Mouse (Mus musculus) central nervous system, embryonic 14 days (tissue): Measurements from ENCODE around the gene Polm. TPM values are rescaled to one million over a fixed set of nuclear protein-coding genes. Genes with fewer than 3 reads are reported as not detected.

Source experiments
- polyA plus RNA-seq: library from polyadenylated mRNA; depleted of rRNA; stranded (reverse); fragments of >200 nt; gene quantifications from 2 replicates; pipeline ENCODE4 v1.2.3, GENCODE M21; 2012; rRNA removed

Gene Polm
- 20.6 and 21.3 TPM in 2 replicates for polyA plus RNA-seq

GRCm38 (mm10) chr11:5837251-5838246, at the start of gene Polm:
Polm (minus strand) TSS chr11:5838016.

DNA sequence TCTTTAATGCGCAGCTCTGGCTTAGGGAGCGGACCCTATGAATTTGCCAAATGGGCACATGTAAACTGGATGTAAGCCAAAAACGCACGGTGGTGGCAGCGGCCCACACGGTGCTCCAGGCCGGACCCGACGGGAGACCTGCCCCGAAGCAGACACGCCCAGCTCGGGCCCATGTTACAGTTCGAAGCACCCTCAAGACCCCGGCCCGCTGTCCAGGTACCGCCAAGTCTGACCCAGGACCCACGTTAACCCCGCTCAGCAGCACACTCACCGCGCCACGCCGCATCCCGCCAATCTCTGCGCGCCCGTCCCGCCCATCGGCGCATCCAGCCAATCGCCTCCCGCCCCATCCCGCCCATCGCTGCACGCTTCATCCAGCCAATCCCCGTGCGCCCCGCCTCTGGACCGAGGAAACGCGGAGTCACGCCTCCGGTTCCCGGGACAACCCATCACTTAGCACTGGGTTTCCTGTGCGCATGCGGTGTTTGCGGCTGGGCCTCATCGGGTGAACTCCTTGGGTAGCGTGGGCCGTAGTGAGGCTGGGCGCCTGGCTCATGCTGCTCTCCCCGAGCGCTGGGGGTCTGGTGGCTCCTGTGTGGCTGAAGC, 40.2 kb upstream of the Polm start, which contains the start of gene Pold2:
Pold2 (minus strand) TSS at position 372 of the 606 bp plus-strand sequence.

DNA sequence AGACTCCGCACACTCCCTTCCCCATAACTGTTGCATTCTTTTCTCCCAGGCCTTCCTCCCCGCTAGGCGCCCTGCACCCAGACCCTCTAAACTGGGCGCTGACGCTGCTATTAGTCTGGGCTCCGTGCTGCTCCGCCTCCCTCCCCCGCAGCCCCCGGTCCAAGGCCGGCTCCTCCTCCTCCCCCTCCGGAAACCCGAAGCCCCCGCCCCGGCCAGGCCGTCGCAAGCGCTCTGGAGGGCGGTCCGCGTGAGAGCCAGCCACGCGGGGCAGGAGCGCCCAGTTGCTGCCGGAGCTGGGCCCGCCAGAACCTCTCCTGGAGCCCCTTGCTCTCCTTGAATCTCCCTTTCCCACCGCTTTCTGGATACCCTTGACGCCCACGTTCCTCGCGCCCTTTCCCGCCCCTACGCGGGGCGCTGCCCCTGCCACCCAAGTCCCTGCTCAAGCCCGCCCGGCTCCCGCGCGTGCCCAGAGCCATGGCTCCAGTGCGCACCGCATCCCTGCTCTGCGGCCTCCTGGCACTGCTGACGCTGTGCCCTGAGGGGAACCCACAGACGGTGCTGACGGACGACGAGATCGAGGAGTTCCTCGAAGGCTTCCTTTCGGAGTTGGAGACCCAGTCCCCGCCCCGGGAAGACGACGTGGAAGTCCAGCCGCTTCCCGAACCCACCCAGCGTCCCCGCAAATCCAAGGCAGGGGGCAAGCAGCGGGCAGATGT, 24.0 kb upstream of the Polm start, which contains the start of gene Aebp1:
Aebp1 (plus strand) TSS at position 270 of the 716 bp plus-strand sequence.

GRCm38 (mm10) chr11:5803551-5803981, 34.2 kb downstream of the Polm start, which contains the start of gene Pgam2:
Pgam2 (minus strand) TSS chr11:5803733.

DNA sequence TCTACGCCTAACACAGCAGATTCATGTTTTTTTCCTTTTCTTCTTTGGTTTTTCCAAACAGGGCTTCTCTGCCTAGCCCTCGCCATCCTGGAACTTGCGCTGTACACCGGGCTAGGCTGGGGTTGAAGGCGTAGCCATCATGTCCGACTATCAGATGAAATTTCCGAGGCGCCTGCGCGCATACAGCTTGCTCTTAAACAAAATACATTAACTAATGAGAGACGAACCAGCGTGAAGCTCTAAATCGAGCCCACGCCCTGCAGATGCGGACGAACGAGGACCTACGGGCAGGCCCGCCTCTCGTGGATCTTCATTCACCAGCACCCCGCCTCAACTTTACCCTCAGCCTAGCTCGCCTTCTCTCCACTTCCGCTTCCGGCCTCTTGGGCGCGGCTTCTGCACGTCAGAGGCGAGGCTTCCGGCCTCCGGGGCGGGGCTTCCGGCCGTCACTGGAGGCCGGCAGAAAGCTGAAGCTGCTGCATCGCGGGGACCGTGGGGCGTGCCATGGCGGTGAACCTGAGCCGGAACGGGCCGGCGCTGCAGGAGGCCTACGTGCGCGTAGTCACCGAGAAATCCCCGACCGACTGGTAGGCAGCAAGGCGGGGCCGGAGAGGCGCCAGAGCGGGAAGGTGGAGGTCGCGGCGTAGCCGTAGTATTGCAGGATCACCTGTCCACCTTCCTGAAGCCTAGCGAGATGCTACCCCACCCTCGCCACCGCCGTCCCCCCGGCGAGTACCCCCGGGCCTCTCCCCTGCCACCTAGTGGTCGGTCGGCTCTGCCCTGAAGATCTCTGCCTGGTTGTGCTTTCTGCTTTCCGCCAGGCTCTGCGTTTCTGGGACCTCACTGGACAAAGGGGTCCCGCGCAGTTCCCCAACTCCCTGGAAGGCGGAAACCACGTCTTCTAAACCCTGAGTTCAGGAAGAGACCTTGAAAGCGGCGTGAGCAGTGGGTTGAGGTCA, 49.5 kb downstream of the Polm start, which contains the start of gene Dbnl:
Dbnl (plus strand) TSS at position 433 of the 959 bp plus-strand sequence.

Other genes starting within 250 kb of the Polm start
- 132 and 145 TPM in 2 replicates for gene Mrps24, start 122.3 kb downstream of the Polm start, polyA plus RNA-seq
- gene Urgcp, start 75.6 kb downstream of the Polm start, polyA plus RNA-seq, result 18.5 and 18.8 TPM in 2 replicates
- gene Dbnl, start 49.5 kb downstream of the Polm start, polyA plus RNA-seq, result 116 and 120 TPM in 2 replicates
- gene Pgam2, start 34.3 kb downstream of the Polm start, polyA plus RNA-seq, result 0.75 and 10.4 TPM in 2 replicates
- gene Aebp1, start 23.9 kb upstream of the Polm start, polyA plus RNA-seq, result 17.5 and 33.2 TPM in 2 replicates
- 97.8 and 108 TPM in 2 replicates for gene Pold2, start 40.3 kb upstream of the Polm start, polyA plus RNA-seq
- gene Myl7, start 60.8 kb upstream of the Polm start, polyA plus RNA-seq, result 0.15 TPM in 1 of 2 replicates, not detected in the other
- gene Gck, start 112.1 kb upstream of the Polm start, polyA plus RNA-seq, result 3.5 and 3.7 TPM in 2 replicates
- gene Ykt6, start 117.7 kb upstream of the Polm start, polyA plus RNA-seq, result 96.0 and 102 TPM in 2 replicates
- 83.2 and 84.4 TPM in 2 replicates for gene Camk2b, start 228.3 kb upstream of the Polm start, polyA plus RNA-seq